Mouse (Mus musculus) midbrain, embryonic 11.5 days (tissue): Measurements from ENCODE around the gene Ptprn2. TPM values are rescaled to one million over a fixed set of nuclear protein-coding genes. Genes with fewer than 3 reads are reported as not detected.
"Not testable (repeated sequence)": the region's sequence is repeated elsewhere in the genome, so short reads cannot be mapped to it uniquely, and the experiment has no call there.

Experiments
- ATAC-seq: fragments of 200-750 bp; cut with Nextera tagmentation; 2 replicates; pipeline ENCODE4 v1.8.0; 2017; ENCODE audit warnings: moderate TSS enrichment, moderate library complexity; ENCODE audit not compliant: low FRiP score
- DNase-seq: peaks from one replicate; pipeline ENCODE4 v3.0.0; 2015; ENCODE audit warnings: low spot score; ENCODE audit errors: missing footprints
- H3K27ac ChIP-seq: fragments of 300-500 bp; sonication (generic); 2 replicates; pipeline ENCODE4 v1.5.1; 2014; ENCODE audit warnings: low read depth, low read length
- H3K27me3 ChIP-seq: fragments of 300-500 bp; sonication (generic); 2 replicates; pipeline ENCODE4 v1.6.1; 2014; ENCODE audit warnings: mild to moderate bottlenecking, low read length, moderate library complexity, mixed read lengths; ENCODE audit not compliant: control insufficient read depth, insufficient read depth
- H3K36me3 ChIP-seq: fragments of 300-500 bp; sonication (generic); 2 replicates; pipeline ENCODE4 v1.6.1; 2014; ENCODE audit warnings: mild to moderate bottlenecking, low read length, moderate library complexity, mixed read lengths; ENCODE audit not compliant: control insufficient read depth, insufficient read depth
- H3K4me1 ChIP-seq: fragments of 300-500 bp; sonication (generic); 2 replicates; pipeline ENCODE4 v1.6.1; 2014; ENCODE audit warnings: low read length; ENCODE audit not compliant: control insufficient read depth, insufficient read depth
- H3K4me2 ChIP-seq: fragments of 300-500 bp; sonication (generic); 2 replicates; pipeline ENCODE4 v1.6.1; 2014; ENCODE audit warnings: mild to moderate bottlenecking, moderate library complexity
- H3K4me3 ChIP-seq: fragments of 300-500 bp; sonication (generic); 2 replicates; pipeline ENCODE4 v1.5.1; 2014; ENCODE audit warnings: low read depth, low read length
- H3K9ac ChIP-seq: fragments of 300-500 bp; sonication (generic); 2 replicates; pipeline ENCODE4 v1.6.1; 2014; ENCODE audit warnings: low read length
- H3K9me3 ChIP-seq: fragments of 300-500 bp; sonication (generic); 2 replicates; pipeline ENCODE4 v1.6.1; 2016; ENCODE audit warnings: low read length; ENCODE audit not compliant: control insufficient read depth
- whole genome bisulfite sequencing: fragments of 180-500 bp; shearing (Covaris S2); extraction: QIAGEN DNeasy Blood & Tissue Kit; methylation state at CpG from one replicate; pipeline ENCODE4 v1.1.7; 2014; 5-methylcytosine and 5-hydroxymethylcytosine counted together
- polyA plus RNA-seq: library from polyadenylated mRNA; unstranded; fragments of >200 nt; fragmentation: Nextera tagmentation; extraction: Ambion mirVana; gene quantifications from 2 replicates; pipeline ENCODE4 v1.2.1, GENCODE M21; 2014

The Ptprn2 gene
- polyA plus RNA-seq, 1 experiment from 2014 or later = 7.3 TPM

DNA sequence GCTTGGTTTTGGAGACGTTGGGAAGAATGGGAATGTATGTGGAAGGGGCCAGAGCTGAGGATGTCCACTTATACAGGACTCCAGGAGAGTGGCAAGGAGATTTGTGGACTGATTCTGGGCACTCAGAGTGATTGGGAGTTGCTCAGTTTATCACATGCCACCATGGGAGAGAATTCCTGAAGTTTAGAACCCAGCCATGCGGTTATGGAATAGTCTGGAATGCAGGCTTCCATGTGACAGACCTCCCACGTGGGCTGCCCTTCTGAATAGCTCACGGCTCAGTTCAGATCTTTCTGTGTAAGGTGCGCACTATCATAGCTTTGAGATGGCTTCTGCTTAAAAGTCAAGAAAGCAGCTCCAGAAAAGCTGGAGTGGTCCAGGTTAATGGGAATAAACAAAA is 88.6 kb downstream of the Ptprn2 start:
- H3K27me3 ChIP-seq = no peaks in the 10 kb centered on the region
- no peak overlapping the region for H3K27ac ChIP-seq
- no peak overlapping the region for H3K4me2 ChIP-seq
- ATAC-seq (no peak), DNase-seq (no peak)
- WGBS = 77% methylated on average over 5 of the region's 5 CpGs
- H3K4me3 ChIP-seq = no peak overlapping the region
- H3K36me3 ChIP-seq = no peaks in the 10 kb centered on the region
- H3K4me1 ChIP-seq = no peaks in the 10 kb centered on the region
- no peak overlapping the region for H3K9ac ChIP-seq
- H3K9me3 ChIP-seq = no peaks in the 10 kb centered on the region

DNA sequence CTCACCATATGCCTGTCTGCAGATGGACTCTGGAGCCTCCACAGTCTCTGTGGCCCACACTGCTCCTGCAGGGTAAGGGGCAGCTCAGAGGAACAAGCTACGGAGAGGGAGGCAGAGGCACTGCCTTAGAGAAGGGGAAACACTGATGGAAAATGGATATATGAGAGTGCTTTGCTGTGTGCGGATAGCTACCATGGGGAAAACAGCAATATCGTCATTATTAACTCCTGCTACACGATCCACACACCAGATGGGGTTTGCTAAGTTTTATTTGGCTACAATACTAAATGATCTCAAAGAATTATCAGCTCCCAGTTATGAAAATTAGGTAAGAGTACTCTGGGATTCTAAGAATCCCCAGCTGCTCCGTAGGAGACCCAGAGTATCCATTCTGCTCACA is 89.2 kb downstream of the Ptprn2 start:
- Histone ChIP-seq H3K36me3 (no peaks in the 10 kb centered on the region), H3K27ac (no peak overlapping the region), H3K4me2 (no peak overlapping the region), H3K4me3 (no peak overlapping the region), H3K4me1 (no peaks in the 10 kb centered on the region), H3K9me3 (no peaks in the 10 kb centered on the region), H3K9ac (no peak overlapping the region), H3K27me3 (no peaks in the 10 kb centered on the region)
- no peak for ATAC-seq
- WGBS = 86% methylated on average over 5 of the region's 5 CpGs
- DNase-seq = no peak

DNA sequence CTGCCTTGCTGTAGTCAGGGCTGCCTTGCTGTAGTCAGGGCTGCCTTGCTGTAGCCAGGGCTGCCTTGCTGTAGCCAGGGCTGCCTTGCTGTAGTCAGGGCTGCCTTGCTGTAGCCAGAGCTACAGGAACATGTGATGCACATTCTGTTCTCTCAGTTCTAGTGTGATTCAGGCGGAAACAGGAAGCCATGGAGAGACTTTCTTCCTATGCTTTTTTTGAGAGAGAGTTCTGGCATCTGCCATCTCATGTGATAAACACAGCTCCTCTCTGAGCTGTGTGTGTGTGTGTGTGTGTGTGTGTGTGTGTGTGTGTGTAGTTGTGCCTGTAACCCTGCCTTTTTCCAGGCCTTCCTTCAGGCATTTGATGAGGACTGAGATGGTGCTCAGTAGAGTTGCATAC is 92.4 kb downstream of the Ptprn2 start:
- not testable (repeated sequence) for H3K9ac ChIP-seq, H3K9me3 ChIP-seq, H3K4me1 ChIP-seq, ATAC-seq, H3K27ac ChIP-seq, H3K4me3 ChIP-seq, H3K36me3 ChIP-seq, H3K27me3 ChIP-seq, DNase-seq, H3K4me2 ChIP-seq
- 73% methylated on average over 1 of the region's 1 CpGs for WGBS

DNA sequence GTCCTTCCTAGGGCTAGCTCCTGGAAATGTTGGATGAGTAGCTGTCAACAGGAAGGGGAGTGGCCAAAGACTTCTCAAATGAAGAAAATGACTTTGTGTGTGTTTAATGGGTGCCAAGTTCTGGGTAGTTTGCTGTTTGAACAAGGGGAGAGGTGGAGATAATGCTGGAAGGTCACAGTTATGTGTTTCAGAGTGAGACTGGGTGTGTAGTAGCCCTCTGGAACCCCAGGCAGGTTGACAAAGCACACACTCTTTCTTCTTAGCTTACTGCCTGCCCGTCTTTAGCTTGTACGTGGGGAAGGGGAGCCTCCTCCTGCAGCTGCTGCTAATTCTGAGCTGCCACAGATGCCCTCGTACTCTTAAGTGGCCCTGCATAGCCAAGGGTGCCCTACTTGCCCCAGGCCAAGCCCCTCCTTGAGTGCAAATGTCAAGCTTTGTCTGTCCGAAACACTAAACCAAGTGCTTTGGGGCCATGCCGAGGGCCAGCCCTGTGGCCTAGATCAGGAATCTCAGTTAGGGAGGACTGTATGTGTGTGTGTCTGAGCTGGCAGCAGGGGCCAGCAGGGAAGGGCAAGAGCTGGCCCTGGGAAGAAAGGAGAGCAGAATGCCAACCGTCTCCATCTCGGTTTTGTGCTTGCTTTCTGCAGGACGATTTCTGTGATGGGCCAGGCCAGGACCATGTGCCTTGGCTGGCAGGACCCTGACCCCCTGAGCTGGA is 95.5 kb downstream of the Ptprn2 start:
- Histone ChIP-seq H3K4me3 (no peak overlapping the region), H3K27me3 (no peaks in the 10 kb centered on the region), H3K9ac (no peak overlapping the region), H3K4me1 (peaks cover 8% of the 10 kb centered on the region), H3K36me3 (no peaks in the 10 kb centered on the region), H3K27ac (no peak overlapping the region), H3K4me2 (no peak overlapping the region), H3K9me3 (no peaks in the 10 kb centered on the region)
- ATAC-seq = peak; percentile 43; the same call in 1 of the 2 replicates
- 57% methylated on average over 8 of the region's 8 CpGs for WGBS
- peak; percentile 80 for DNase-seq

DNA sequence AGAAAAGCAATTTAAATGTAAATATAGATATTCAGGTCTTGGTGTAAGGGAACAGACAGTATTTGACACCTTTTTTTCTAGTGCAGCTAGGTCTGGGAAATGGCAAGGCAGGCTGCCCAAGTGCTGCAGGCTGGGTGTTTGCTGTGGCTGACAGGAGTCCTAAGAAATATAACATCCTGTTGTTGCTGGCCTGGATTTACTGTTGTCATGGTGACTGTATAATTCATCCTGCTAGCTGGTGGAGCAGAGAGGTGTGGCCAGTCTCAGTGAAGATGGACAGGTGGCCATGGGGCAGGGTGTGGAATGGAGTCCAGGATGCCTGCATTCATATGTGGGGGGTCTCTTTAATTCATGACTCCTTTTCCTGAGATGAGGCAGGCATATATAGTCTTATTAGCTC is 96.3 kb downstream of the Ptprn2 start:
- Histone ChIP-seq H3K4me2 (no peak overlapping the region), H3K27ac (no peak overlapping the region), H3K4me1 (peaks cover 8% of the 10 kb centered on the region), H3K9me3 (no peaks in the 10 kb centered on the region), H3K9ac (no peak overlapping the region), H3K36me3 (no peaks in the 10 kb centered on the region), H3K27me3 (no peaks in the 10 kb centered on the region), H3K4me3 (no peak overlapping the region)
- ATAC-seq (peak; percentile 85), DNase-seq (no peak)

DNA sequence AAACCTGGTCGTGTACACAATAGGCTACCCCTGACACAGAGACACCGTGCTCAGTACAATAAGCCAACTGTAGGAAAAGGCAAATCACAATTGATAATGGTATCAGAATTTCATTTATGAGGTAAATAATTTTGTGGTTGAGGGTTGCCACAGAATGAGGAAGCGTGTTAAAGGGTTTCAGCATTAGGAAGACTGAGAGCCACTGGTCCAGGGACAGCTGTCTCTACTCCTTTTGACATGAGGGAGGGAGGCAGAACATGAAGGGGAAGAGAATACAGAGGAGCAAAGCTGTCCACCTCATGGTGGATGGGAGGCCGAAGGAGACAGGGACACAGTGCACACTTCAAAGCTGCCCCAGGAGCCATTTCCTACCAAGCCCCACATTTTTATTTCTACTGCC is 97.3 kb downstream of the Ptprn2 start:
- no peak overlapping the region for H3K4me3 ChIP-seq
- peaks cover 8% of the 10 kb centered on the region for H3K4me1 ChIP-seq
- WGBS = 92% methylated on average over 4 of the region's 4 CpGs
- no peaks in the 10 kb centered on the region for H3K27me3 ChIP-seq
- no peak overlapping the region for H3K4me2 ChIP-seq
- ATAC-seq (no peak), DNase-seq (no peak)
- no peak overlapping the region for H3K27ac ChIP-seq
- no peak overlapping the region for H3K9ac ChIP-seq
- H3K36me3 ChIP-seq = no peaks in the 10 kb centered on the region
- H3K9me3 ChIP-seq = no peaks in the 10 kb centered on the region

GRCm38 (mm10) chr12:116585001-116585400 is 99.5 kb downstream of the Ptprn2 start:
- Histone ChIP-seq H3K9ac (no peak overlapping the region), H3K27me3 (no peaks in the 10 kb centered on the region), H3K27ac (no peak overlapping the region), H3K36me3 (no peaks in the 10 kb centered on the region), H3K4me1 (peaks cover 8% of the 10 kb centered on the region), H3K4me3 (no peak overlapping the region), H3K4me2 (no peak overlapping the region), H3K9me3 (no peaks in the 10 kb centered on the region)
- 20% methylated on average over 5 of the region's 5 CpGs for WGBS
- ATAC-seq (peak; percentile 13; the same call in 1 of the 2 replicates), DNase-seq (no peak)

- H3K4me3 ChIP-seq = no peak overlapping the region
- 90% methylated on average over 2 of the region's 2 CpGs for WGBS
These were observed 100.6 kb downstream of the Ptprn2 start for GRCm38 (mm10) chr12:116586167-116586566.

DNA sequence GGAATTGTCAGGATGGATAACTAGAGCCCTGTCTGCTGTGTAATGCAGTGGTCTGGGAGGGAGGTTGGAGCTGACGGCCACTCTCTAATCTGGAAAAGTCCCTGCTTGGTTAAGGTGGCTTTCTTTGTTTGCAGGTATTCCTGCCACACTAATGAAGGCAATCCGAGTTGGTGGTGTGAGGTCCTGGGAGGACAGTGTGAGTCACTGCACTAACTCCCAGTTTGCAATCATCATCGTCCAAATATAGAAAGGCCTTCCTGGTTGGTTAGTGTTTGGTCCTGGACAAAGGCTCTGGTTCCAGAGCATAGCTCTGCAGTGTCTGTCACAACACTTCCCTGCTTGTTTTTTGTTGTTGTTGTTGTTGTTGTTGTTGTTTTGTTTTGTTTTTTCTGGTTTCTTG is 102.0 kb downstream of the Ptprn2 start:
- Histone ChIP-seq H3K4me2 (no peak overlapping the region), H3K27ac (no peak overlapping the region), H3K9ac (no peak overlapping the region), H3K27me3 (no peaks in the 10 kb centered on the region), H3K9me3 (no peaks in the 10 kb centered on the region), H3K4me1 (0 out of 2 replicates have a peak, but pooled peaks cover 2% of the 10 kb centered on the region), H3K4me3 (no peak overlapping the region), H3K36me3 (no peaks in the 10 kb centered on the region)
- no peak for DNase-seq
- WGBS = 88% methylated on average over 3 of the region's 3 CpGs
- no peak for ATAC-seq

More at GRCm38 (mm10) chr12:116586167-116586566, 100.6 kb downstream of the Ptprn2 start:
- H3K27ac ChIP-seq = no peak overlapping the region
- no peaks in the 10 kb centered on the region for H3K27me3 ChIP-seq
- peaks cover 8% of the 10 kb centered on the region for H3K4me1 ChIP-seq
- ATAC-seq = no peak
- H3K9ac ChIP-seq = no peak overlapping the region
- no peak for DNase-seq
- H3K9me3 ChIP-seq = no peaks in the 10 kb centered on the region
- no peaks in the 10 kb centered on the region for H3K36me3 ChIP-seq
- H3K4me2 ChIP-seq = no peak overlapping the region
